Mouse (Mus musculus): ENCODE measurements around the gene Dnajc2. TPM values are rescaled to one million over a fixed set of nuclear protein-coding genes. Genes with fewer than 3 reads are reported as not detected.

The Dnajc2 gene
- polyA plus RNA-seq, 1 experiment from 2014 or later: 27.1 TPM

DNA sequence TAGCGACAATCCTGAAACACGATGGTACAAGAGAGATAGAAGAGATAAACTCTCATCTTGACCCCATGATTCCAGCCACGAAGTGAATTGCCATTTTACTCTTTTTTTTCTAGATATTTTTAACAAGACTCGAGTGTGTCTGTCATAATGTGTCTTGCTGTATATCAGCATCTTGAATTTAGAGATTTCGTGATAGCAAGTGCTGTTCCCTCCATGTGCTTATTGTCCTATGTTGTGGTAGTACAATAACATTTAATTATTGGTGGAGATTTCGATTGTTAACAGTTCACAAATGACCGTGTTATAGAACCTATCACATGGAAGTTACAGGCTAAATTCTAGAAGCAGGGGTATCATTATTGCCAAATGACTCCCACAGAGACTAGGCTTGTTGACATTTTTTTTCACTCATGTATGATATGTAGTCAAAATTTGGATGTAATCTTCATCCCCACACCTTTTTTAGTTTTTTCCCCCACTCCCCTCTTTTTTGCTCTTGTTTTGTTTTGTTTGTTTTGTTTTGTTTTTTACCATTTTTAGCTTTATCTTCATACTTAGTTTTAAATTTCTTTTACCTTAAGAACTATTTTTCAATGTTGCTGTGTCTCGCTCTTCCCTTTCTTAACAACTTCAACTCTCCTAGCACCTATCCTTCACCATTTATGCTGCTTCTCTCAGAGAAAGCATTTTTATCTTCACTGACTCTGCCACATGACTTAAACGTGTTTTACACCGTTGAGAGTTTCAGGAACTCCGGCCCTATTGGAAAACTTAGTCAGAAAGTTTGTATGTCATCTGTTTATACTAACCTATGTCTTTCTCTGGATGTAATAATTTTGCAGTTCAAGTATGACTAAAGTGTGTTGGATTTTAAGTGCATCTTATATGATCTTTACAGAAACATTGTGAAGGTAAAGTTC, 2.4 kb upstream of the Dnajc2 start:
- no peak for DNase-seq
- H3K9ac ChIP-seq (replicated peaks): peak overlapping the region; percentile 89
- no peaks in the 10 kb centered on the region for H3K9me3 ChIP-seq (ENCODE audit: low read length)
- 25% methylated on average over 11 of the region's 11 CpGs for WGBS (ENCODE audit: insufficient replicate concordance)
- H3K27me3 ChIP-seq (ENCODE audit: insufficient read depth, low read length): no peaks in the 10 kb centered on the region
- ATAC-seq: no peak
- TF ChIP-seq CTCF (IDR thresholded peaks at IDR 0.05; ENCODE audit: low read depth): no peak
- TF ChIP-seq EP300 (IDR thresholded peaks at IDR 0.05; ENCODE audit: low read depth): no peak
- H3K4me3 ChIP-seq (ENCODE audit: low read depth, low read length): peak overlapping the region; percentile 89
- H3K4me2 ChIP-seq (ENCODE audit: low read depth, low read length): peak overlapping the region; percentile 100
- peaks cover 14% of the 10 kb centered on the region for H3K36me3 ChIP-seq (replicated peaks; ENCODE audit: insufficient read depth, low read length)
- H3K4me1 ChIP-seq (ENCODE audit: insufficient read depth): peaks cover 22% of the 10 kb centered on the region
- H3K27ac ChIP-seq (ENCODE audit: low read depth): peak overlapping the region; percentile 89

DNA sequence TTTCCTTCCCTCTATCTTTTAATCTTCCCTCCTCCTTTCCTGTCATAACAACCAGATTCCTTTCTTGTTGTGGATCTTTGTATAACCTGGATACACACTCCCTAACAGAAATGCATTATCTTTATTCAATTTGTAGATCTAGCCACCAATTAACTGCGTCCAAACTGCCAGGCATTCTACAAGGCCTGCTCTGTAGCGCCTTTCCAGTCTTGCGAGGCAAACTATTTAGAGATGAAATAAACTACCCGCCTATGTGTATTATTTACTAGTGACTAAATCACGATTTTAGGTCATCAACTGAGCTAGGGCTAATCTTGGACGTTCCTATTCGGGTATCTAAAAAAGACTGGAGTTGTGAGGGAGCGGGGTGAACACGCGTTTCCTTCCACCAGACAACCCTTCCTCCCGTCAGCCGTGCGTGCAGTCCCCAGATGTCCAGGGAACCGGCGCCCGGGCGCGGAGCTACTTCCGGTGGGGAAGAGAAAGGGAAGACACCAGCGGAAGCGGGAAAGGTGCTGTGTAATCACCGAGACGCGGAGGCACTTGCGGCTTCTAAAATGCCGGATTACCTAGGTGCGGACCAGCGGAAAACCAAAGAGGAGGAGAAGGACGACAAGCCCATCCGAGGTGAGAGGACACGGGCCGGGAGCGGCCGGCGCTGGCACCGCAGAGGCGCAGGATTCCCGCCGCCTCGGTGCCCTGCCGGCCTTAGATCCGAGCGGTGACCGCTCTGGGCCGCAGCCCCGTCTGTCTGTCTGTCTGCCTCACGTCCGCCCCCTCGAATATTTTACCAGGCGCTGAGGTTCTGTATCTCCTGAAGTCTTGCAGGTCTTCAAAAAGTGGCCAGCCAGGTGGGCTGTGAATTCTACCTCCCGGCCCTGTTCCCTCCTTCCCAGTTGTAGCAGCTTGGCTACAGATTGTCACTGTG, 1.5 kb upstream of the Dnajc2 start:
- Histone ChIP-seq H3K9me3 (ENCODE audit: low read length) (no peaks in the 10 kb centered on the region), H3K27me3 (ENCODE audit: insufficient read depth, low read length) (no peaks in the 10 kb centered on the region), H3K36me3 (replicated peaks; ENCODE audit: insufficient read depth, low read length) (peaks cover 19% of the 10 kb centered on the region), H3K9ac (replicated peaks) (peak overlapping the region; percentile 89), H3K4me3 (ENCODE audit: low read depth, low read length) (peak overlapping the region; percentile 89), H3K27ac (ENCODE audit: low read depth) (peak overlapping the region; percentile 89), H3K4me2 (ENCODE audit: low read depth, low read length) (peak overlapping the region; percentile 100), H3K4me1 (ENCODE audit: insufficient read depth) (peaks cover 22% of the 10 kb centered on the region)
- peak; percentile 88 for ATAC-seq
- 2% methylated on average over 51 of the region's 51 CpGs for WGBS (ENCODE audit: insufficient replicate concordance)
- DNase-seq: peak; percentile 95
- no peak for TF ChIP-seq EP300 (IDR thresholded peaks at IDR 0.05; ENCODE audit: low read depth)
- no peak for TF ChIP-seq CTCF (IDR thresholded peaks at IDR 0.05; ENCODE audit: low read depth)

DNA sequence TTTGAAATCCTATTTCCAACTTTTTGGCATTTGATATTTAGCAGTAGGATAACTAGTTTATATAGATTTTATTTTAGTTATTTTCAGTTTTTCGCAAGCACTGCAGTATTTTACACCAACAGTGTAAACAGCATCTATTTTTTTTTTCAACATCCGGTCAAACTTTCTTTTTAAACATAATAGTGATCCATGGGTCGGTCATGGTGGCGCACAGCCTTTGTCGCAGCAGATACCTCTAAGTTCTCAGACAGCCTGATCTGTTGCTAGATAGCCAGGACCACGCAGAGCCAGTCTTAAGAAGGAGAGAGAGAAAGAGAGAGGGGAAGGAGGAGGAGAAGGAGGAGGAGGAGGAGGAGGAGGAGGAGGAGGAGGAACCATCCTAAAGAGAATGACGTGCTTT, 725 bp upstream of the Dnajc2 start:
- peak overlapping the region; percentile 89 for H3K27ac ChIP-seq (ENCODE audit: low read depth)

DNA sequence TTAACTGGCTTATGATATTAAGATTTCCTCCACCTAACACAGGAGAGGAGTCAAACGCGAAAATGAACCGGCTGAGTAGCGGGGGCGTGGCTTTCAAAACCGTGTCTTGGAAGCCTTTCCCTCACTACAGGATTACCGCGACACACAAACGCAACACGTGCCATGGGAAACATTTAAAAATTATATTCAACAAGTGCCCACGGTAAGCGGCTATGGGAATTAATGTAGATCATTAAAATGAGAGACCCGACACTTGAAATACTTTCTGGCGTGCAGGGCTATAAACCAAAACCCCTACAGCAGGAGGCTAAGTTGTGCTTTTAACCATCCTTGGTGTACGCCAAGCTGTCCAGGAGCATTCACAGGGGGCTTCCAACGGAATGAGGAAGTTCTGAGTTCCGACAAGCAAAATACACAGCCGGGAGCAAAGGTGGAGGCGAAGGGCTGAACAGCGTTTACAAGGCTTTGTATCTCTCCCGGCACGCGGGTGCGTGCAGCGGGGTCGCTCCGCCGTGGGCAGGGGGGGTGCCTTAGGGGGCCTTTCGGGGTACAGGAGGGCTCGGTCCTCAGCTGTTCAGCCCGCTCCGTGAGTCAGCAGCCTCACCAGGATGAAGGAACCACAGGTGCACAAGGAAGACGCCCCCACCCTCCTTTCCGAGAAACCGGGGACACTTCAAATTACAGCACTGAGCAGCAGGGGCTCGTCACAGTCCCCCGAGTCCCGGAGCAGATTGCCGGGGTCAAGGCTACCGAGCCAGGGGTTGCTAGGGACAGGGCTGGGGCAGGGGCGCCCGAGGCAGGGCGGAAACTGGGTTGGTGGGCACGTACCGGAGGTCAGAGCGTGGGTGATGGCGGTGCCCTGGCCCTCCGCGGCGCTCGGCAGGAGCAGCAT, 644 bp downstream of the Dnajc2 start:
- ATAC-seq (peak; percentile 8; the same call in 1 of the 2 replicates), DNase-seq (peak; percentile 46)
- peak overlapping the region; percentile 99 for H3K4me3 ChIP-seq (ENCODE audit: low read depth, low read length)
- no peaks in the 10 kb centered on the region for H3K27me3 ChIP-seq (ENCODE audit: insufficient read depth, low read length)
- peak overlapping the region; percentile 100 for H3K4me2 ChIP-seq (ENCODE audit: low read depth, low read length)
- WGBS (ENCODE audit: insufficient replicate concordance): under 1% methylated on average over 49 of the region's 51 CpGs
- H3K4me1 ChIP-seq (ENCODE audit: insufficient read depth): peaks cover 22% of the 10 kb centered on the region
- H3K36me3 ChIP-seq (replicated peaks; ENCODE audit: insufficient read depth, low read length): peaks cover 32% of the 10 kb centered on the region
- H3K9me3 ChIP-seq (ENCODE audit: low read length): no peaks in the 10 kb centered on the region
- H3K27ac ChIP-seq (ENCODE audit: low read depth): peak overlapping the region; percentile 58
- TF ChIP-seq EP300 (IDR thresholded peaks at IDR 0.05; ENCODE audit: low read depth): no peak
- TF ChIP-seq CTCF (IDR thresholded peaks at IDR 0.05; ENCODE audit: low read depth): no peak
- H3K9ac ChIP-seq (replicated peaks): peak overlapping the region; percentile 90

More for the DNA sequence above, 725 bp upstream of the Dnajc2 start:
- Histone ChIP-seq H3K9me3 (ENCODE audit: low read length) (no peaks in the 10 kb centered on the region), H3K9ac (replicated peaks) (no peak overlapping the region), H3K36me3 (replicated peaks; ENCODE audit: insufficient read depth, low read length) (peaks cover 26% of the 10 kb centered on the region), H3K4me3 (ENCODE audit: low read depth, low read length) (peak overlapping the region; percentile 99), H3K4me1 (ENCODE audit: insufficient read depth) (peaks cover 22% of the 10 kb centered on the region), H3K27me3 (ENCODE audit: insufficient read depth, low read length) (no peaks in the 10 kb centered on the region), H3K4me2 (ENCODE audit: low read depth, low read length) (peak overlapping the region; percentile 100)
- TF ChIP-seq EP300 (IDR thresholded peaks at IDR 0.05; ENCODE audit: low read depth) (no peak), CTCF (IDR thresholded peaks at IDR 0.05; ENCODE audit: low read depth) (no peak)
- ATAC-seq: no peak
- WGBS (ENCODE audit: insufficient replicate concordance): 76% methylated on average over 7 of the region's 7 CpGs
- no peak for DNase-seq

DNA sequence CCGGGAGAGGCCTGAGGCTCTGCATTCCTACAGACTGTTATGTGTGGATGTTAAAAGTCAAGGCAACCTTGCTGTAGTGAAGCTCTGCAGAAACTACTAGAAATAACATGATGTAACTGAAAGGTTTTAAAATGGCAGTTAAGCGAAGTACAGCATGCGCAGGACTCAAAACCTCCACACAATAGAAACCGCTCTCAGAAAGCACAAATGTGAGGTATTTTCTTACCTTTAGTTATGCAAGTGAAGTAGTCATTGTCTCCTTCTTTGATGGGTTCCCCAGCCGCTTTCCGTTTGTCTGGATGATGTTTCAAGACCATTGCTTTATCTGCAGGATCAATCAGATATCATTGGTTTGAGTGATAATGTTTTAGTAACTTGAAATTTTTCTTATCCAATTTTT, 8.6 kb downstream of the Dnajc2 start:
- WGBS (ENCODE audit: insufficient replicate concordance): 90% methylated on average over 6 of the region's 6 CpGs
- no peak for TF ChIP-seq EP300 (IDR thresholded peaks at IDR 0.05; ENCODE audit: low read depth)
- TF ChIP-seq CTCF (IDR thresholded peaks at IDR 0.05; ENCODE audit: low read depth): no peak
- ATAC-seq: no peak

More for the DNA sequence above, 8.6 kb downstream of the Dnajc2 start:
- Histone ChIP-seq H3K27me3 (ENCODE audit: insufficient read depth, low read length) (no peaks in the 10 kb centered on the region), H3K27ac (ENCODE audit: low read depth) (no peak overlapping the region), H3K9ac (replicated peaks) (no peak overlapping the region), H3K36me3 (replicated peaks; ENCODE audit: insufficient read depth, low read length) (peaks cover 46% of the 10 kb centered on the region), H3K4me3 (ENCODE audit: low read depth, low read length) (no peak overlapping the region), H3K4me1 (ENCODE audit: insufficient read depth) (no peaks in the 10 kb centered on the region), H3K9me3 (ENCODE audit: low read length) (no peaks in the 10 kb centered on the region), H3K4me2 (ENCODE audit: low read depth, low read length) (no peak overlapping the region)
- no peak for DNase-seq
